Mouse (Mus musculus): Measurements from ENCODE around the gene Ablim1. TPM values are rescaled to one million over a fixed set of nuclear protein-coding genes. Genes with fewer than 3 reads are reported as not detected.

Ablim1 gene
- polyA plus RNA-seq, 1 experiment: 0.01 TPM

- no peaks in the 10 kb centered on the region for H3K36me3 ChIP-seq (ENCODE audit: control insufficient read depth)
- no peaks in the 10 kb centered on the region for H3K4me1 ChIP-seq (ENCODE audit: control insufficient read depth)
- TF ChIP-seq TAL1 (IDR thresholded peaks at IDR 0.05; ENCODE audit: low read length) (no peak), GATA1 (IDR thresholded peaks at IDR 0.05; ENCODE audit: low read length) (no peak)
- no peak overlapping the region for H3K4me3 ChIP-seq (replicated peaks)
- H3K27me3 ChIP-seq (ENCODE audit: control insufficient read depth): no peaks in the 10 kb centered on the region
- H3K9me3 ChIP-seq (ENCODE audit: control insufficient read depth, low read length): no peaks in the 10 kb centered on the region
Measured at GRCm38 (mm10) chr19:57157731-57158343, 156.9 kb downstream of the Ablim1 start.

- Histone ChIP-seq H3K4me3 (replicated peaks) (no peak overlapping the region), H3K9me3 (ENCODE audit: control insufficient read depth, low read length) (no peaks in the 10 kb centered on the region), H3K27me3 (ENCODE audit: control insufficient read depth) (no peaks in the 10 kb centered on the region), H3K36me3 (ENCODE audit: control insufficient read depth) (no peaks in the 10 kb centered on the region), H3K4me1 (ENCODE audit: control insufficient read depth) (no peaks in the 10 kb centered on the region)
- no peak for TF ChIP-seq TAL1 (IDR thresholded peaks at IDR 0.05; ENCODE audit: low read length)
- TF ChIP-seq GATA1 (IDR thresholded peaks at IDR 0.05; ENCODE audit: low read length): no peak
Measured at GRCm38 (mm10) chr19:57155121-57155884, 159.4 kb downstream of the Ablim1 start.

GRCm38 (mm10) chr19:57152357-57152756 lies 162.4 kb downstream of the Ablim1 start:
- H3K4me1 ChIP-seq (ENCODE audit: control insufficient read depth): no peaks in the 10 kb centered on the region
- H3K9me3 ChIP-seq (ENCODE audit: control insufficient read depth, low read length): no peaks in the 10 kb centered on the region
- no peaks in the 10 kb centered on the region for H3K27me3 ChIP-seq (ENCODE audit: control insufficient read depth)
- TF ChIP-seq TAL1 (IDR thresholded peaks at IDR 0.05; ENCODE audit: low read length) (no peak), GATA1 (IDR thresholded peaks at IDR 0.05; ENCODE audit: low read length) (no peak)
- no peaks in the 10 kb centered on the region for H3K36me3 ChIP-seq (ENCODE audit: control insufficient read depth)
- H3K4me3 ChIP-seq (replicated peaks): no peak overlapping the region

- H3K9me3 ChIP-seq (ENCODE audit: control insufficient read depth, low read length): no peaks in the 10 kb centered on the region
- H3K4me1 ChIP-seq (ENCODE audit: control insufficient read depth): no peaks in the 10 kb centered on the region
- no peaks in the 10 kb centered on the region for H3K36me3 ChIP-seq (ENCODE audit: control insufficient read depth)
- H3K4me3 ChIP-seq (replicated peaks): no peak overlapping the region
- TF ChIP-seq GATA1 (IDR thresholded peaks at IDR 0.05; ENCODE audit: low read length) (no peak), TAL1 (IDR thresholded peaks at IDR 0.05; ENCODE audit: low read length) (no peak)
- no peaks in the 10 kb centered on the region for H3K27me3 ChIP-seq (ENCODE audit: control insufficient read depth)
Measured at GRCm38 (mm10) chr19:57151504-57151903, 163.2 kb downstream of the Ablim1 start.

- H3K4me3 ChIP-seq (replicated peaks): no peak overlapping the region
- H3K4me1 ChIP-seq (ENCODE audit: control insufficient read depth): no peaks in the 10 kb centered on the region
Measured at GRCm38 (mm10) chr19:57150275-57150674, 164.4 kb downstream of the Ablim1 start.

GRCm38 (mm10) chr19:57147746-57148145 lies 167.0 kb downstream of the Ablim1 start:
- Histone ChIP-seq H3K27me3 (ENCODE audit: control insufficient read depth) (no peaks in the 10 kb centered on the region), H3K4me3 (replicated peaks) (no peak overlapping the region), H3K9me3 (ENCODE audit: control insufficient read depth, low read length) (no peaks in the 10 kb centered on the region), H3K4me1 (ENCODE audit: control insufficient read depth) (no peaks in the 10 kb centered on the region), H3K36me3 (ENCODE audit: control insufficient read depth) (no peaks in the 10 kb centered on the region; the same call in 1 of the 2 replicates)
- TF ChIP-seq TAL1 (IDR thresholded peaks at IDR 0.05; ENCODE audit: low read length): no peak
- no peak for TF ChIP-seq GATA1 (IDR thresholded peaks at IDR 0.05; ENCODE audit: low read length)

More at GRCm38 (mm10) chr19:57150275-57150674, 164.4 kb downstream of the Ablim1 start:
- H3K27me3 ChIP-seq (ENCODE audit: control insufficient read depth): no peaks in the 10 kb centered on the region
- no peaks in the 10 kb centered on the region for H3K9me3 ChIP-seq (ENCODE audit: control insufficient read depth, low read length)
- no peak for TF ChIP-seq TAL1 (IDR thresholded peaks at IDR 0.05; ENCODE audit: low read length)
- TF ChIP-seq GATA1 (IDR thresholded peaks at IDR 0.05; ENCODE audit: low read length): no peak
- no peaks in the 10 kb centered on the region; the same call in 1 of the 2 replicates for H3K36me3 ChIP-seq (ENCODE audit: control insufficient read depth)

GRCm38 (mm10) chr19:57146936-57147335 lies 167.8 kb downstream of the Ablim1 start:
- no peaks in the 10 kb centered on the region for H3K9me3 ChIP-seq (ENCODE audit: control insufficient read depth, low read length)
- no peak overlapping the region for H3K4me3 ChIP-seq (replicated peaks)
- no peaks in the 10 kb centered on the region for H3K27me3 ChIP-seq (ENCODE audit: control insufficient read depth)
- no peaks in the 10 kb centered on the region; the same call in 1 of the 2 replicates for H3K36me3 ChIP-seq (ENCODE audit: control insufficient read depth)
- TF ChIP-seq GATA1 (IDR thresholded peaks at IDR 0.05; ENCODE audit: low read length): no peak
- TF ChIP-seq TAL1 (IDR thresholded peaks at IDR 0.05; ENCODE audit: low read length): no peak
- H3K4me1 ChIP-seq (ENCODE audit: control insufficient read depth): no peaks in the 10 kb centered on the region

- H3K4me3 ChIP-seq (replicated peaks): no peak overlapping the region
- H3K27me3 ChIP-seq (ENCODE audit: control insufficient read depth): no peaks in the 10 kb centered on the region
- no peaks in the 10 kb centered on the region for H3K4me1 ChIP-seq (ENCODE audit: control insufficient read depth)
- no peaks in the 10 kb centered on the region; the same call in 1 of the 2 replicates for H3K36me3 ChIP-seq (ENCODE audit: control insufficient read depth)
- no peak for TF ChIP-seq TAL1 (IDR thresholded peaks at IDR 0.05; ENCODE audit: low read length)
- TF ChIP-seq GATA1 (IDR thresholded peaks at IDR 0.05; ENCODE audit: low read length): no peak
- H3K9me3 ChIP-seq (ENCODE audit: control insufficient read depth, low read length): no peaks in the 10 kb centered on the region
Measured at GRCm38 (mm10) chr19:57143646-57144045, 171.1 kb downstream of the Ablim1 start.

- H3K36me3 ChIP-seq (ENCODE audit: control insufficient read depth): no peaks in the 10 kb centered on the region; the same call in 1 of the 2 replicates
- no peaks in the 10 kb centered on the region for H3K27me3 ChIP-seq (ENCODE audit: control insufficient read depth)
- H3K9me3 ChIP-seq (ENCODE audit: control insufficient read depth, low read length): no peaks in the 10 kb centered on the region
- H3K4me1 ChIP-seq (ENCODE audit: control insufficient read depth): no peaks in the 10 kb centered on the region
- no peak overlapping the region for H3K4me3 ChIP-seq (replicated peaks)
- no peak for TF ChIP-seq TAL1 (IDR thresholded peaks at IDR 0.05; ENCODE audit: low read length)
- TF ChIP-seq GATA1 (IDR thresholded peaks at IDR 0.05; ENCODE audit: low read length): no peak
Measured at GRCm38 (mm10) chr19:57141756-57142461, 172.8 kb downstream of the Ablim1 start.
